Mouse (Mus musculus) WW6 (cell line): ENCODE data around the gene Efemp1.

ENCODE experiments used
- DNase-seq: peaks from one replicate; pipeline ENCODE4 v3.0.0-alpha.2; 2013; ENCODE audit warnings: low read depth, low spot score

The Efemp1 gene

GRCm38 (mm10) chr11:28934449-28934848 is 81.4 kb downstream of the Efemp1 start:
- peak; percentile 13 for DNase-seq

GRCm38 (mm10) chr11:28939651-28940050 is 86.6 kb downstream of the Efemp1 start:
- DNase-seq = no peak

GRCm38 (mm10) chr11:28951586-28952210 is 98.7 kb downstream of the Efemp1 start:
- no peak for DNase-seq

DNA sequence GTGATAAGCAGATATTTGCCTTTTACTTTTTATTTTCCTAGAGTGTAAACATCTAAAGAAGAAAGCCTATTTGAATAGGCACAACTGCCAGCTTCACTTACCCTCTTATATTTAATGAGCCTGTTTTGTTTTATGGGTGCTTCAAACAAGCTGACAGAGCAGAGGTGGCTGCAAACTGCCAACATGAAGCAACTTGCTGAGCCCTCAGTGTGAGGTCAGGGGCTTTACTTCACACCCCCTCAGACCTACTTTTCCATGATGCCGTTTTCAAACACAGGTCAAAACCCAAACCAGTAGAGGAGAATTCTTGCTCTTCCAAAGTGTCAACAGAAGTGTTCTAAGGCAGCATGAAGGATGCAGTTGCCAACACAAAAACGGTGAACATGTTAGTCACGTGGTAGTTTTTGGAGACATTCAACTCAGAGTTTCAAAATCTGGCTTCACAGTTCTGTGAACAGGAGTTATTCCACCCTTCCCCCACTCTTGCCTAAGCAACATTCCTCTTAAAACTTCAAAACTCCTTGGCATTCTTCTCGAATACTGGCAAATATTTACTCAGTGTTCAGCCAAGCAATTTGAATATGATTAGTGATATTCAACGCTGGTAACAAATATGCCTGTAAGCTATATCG is 101.8 kb downstream of the Efemp1 start:
- no peak for DNase-seq

DNA sequence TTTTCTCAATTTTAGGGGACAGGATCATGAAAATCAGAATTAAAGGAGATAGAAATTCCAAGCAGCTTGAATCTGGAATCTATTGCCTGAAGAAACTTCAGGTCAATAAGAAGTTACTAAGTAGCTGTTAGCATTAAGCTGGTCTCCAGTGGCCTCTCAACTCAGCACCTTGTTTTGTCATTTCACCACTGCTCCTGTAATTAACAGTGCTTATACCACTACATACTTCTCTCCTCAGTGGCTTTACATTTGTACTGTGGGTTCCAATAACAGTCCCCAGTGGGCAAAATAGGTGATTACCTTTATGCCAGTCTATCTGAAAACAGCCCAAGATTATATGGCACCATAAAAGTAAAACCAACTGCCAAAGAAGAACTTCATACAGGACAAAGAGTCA is 102.3 kb downstream of the Efemp1 start:
- no peak for DNase-seq

DNA sequence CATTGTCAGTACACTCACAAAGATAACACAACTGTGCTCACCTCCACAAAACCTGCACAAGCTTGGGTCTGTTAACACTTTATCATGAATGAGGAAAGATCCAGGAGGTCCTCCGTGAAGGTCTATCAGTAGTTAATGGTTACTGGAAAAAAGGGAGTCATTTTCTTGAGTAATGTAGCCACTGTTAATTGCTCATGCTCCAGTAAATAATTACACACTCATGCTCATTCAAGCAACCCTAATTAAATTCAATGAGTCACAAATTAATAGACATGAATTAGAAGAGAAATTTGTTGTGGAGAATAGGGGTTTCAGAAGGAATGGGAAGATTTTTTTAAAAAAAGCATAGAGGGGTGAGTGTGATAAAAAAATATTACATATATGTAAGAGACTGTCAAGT is 108.4 kb downstream of the Efemp1 start:
- DNase-seq = no peak
